Mouse (Mus musculus) gastrocnemius, adult 2 months (tissue): ENCODE data around the gene Epn1. TPM values are rescaled to one million over a fixed set of nuclear protein-coding genes. Genes with fewer than 3 reads are reported as not detected.

ENCODE experiments used
- DNase-seq: peaks from one replicate; pipeline ENCODE4 v3.0.0; 2022
- H3K27ac ChIP-seq: fragments of 200-600 bp; 2 replicates; pipeline ENCODE4 v1.8.1; 2022; ENCODE audit warnings: mild to moderate bottlenecking
- H3K4me3 ChIP-seq: fragments of 200-600 bp; 2 replicates; pipeline ENCODE4 v1.8.1; 2022; ENCODE audit warnings: mild to moderate bottlenecking, moderate library complexity
- CTCF ChIP-seq: fragments of 200-600 bp; IDR thresholded peaks from 2 replicates; pipeline ENCODE4 v1.8.1; 2022; ENCODE audit warnings: antibody characterized with exemption, mild to moderate bottlenecking, moderate library complexity
- intact Hi-C: fragments of 180-260 bp; cut with DNase I; formaldehyde crosslinking; loops from one replicate; pipeline ENCODE4 v1.15.1; 2025
- microRNA-seq: library from miRNA; unstranded; fragments of <30 nt; microRNA quantifications from one replicate; pipeline ENCODE4 v1.2.0, GENCODE M21; 2021
- total RNA-seq, 2 experiments: library from RNA; stranded (reverse); gene quantifications; 2 replicates each; pipeline ENCODE4 v1.2.3; 2021

Gene Epn1
- total RNA-seq, 2 experiments from 2014 or later, result 165 to 171 TPM

DNA sequence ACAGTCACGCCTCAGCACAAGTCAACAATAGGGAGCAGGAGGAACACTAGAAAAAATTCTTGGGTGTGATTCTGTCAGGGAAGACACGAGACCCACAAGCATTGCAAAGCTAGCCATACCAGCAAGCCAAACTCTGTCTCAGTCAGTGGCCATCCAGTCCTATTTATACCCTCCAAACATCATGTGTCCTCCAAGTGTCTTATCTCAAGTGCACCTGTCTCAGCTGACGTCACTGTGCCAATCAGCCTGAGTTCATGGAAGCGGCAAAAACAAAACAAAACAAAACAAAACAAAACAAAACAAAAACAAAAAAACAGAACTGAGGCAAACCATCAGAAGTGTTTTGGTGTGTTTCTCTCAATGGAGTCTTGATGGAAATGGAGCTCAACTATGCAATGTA, 28.2 kb downstream of the Epn1 start:
- intact Hi-C loops, result no loop called here
- H3K27ac ChIP-seq, result no peak overlapping the region; the same call in 1 of the 2 replicates
- no peak for TF ChIP-seq CTCF

GRCm38 (mm10) chr7:5109301-5109700, 29.3 kb downstream of the Epn1 start:
- Histone ChIP-seq H3K4me3 (no peak overlapping the region), H3K27ac (no peak overlapping the region)
- no peak for DNase-seq
- no peak for TF ChIP-seq CTCF
- intact Hi-C loops, result no loop called here

More for the DNA sequence above, 28.2 kb downstream of the Epn1 start:
- DNase-seq, result no peak
- no peak overlapping the region for H3K4me3 ChIP-seq

GRCm38 (mm10) chr7:5112701-5113100, 32.7 kb downstream of the Epn1 start:
- no peak for DNase-seq
- Histone ChIP-seq H3K27ac (no peak overlapping the region), H3K4me3 (no peak overlapping the region)
- intact Hi-C loops, result no loop called here
- TF ChIP-seq CTCF, result no peak

- DNase-seq, result no peak
- TF ChIP-seq CTCF, result no peak
- intact Hi-C loops, result no loop called here
- Histone ChIP-seq H3K4me3 (no peak within 1 kb of the TSS), H3K27ac (no peak within 1 kb of the TSS)
Observed at GRCm38 (mm10) chr7:5116850-5117249, 36.8 kb downstream of the Epn1 start, which contains the start of gene Rfpl4. Gene Rfpl4 (minus strand): TSS chr7:5116950.

DNA sequence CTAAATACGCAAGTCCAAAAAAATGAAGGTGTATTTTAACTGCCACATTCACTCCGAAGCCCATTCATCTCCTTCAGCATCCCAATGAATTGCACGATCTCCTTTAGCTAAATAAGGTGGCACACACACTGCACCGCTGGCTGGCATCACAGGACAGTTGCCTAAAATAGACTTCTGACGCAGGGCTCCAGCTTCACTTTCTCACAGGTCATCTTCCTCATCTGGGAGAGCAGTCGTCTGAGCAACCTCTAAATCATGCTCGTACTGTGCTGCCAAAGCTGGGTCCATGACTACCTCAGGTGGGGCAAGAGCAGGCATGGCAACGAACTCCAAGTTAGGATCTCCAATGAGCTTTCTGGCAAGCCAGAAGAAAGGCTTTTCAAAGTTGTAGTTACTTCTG, 45.0 kb downstream of the Epn1 start:
- intact Hi-C loops, result loop anchor here (2.0 kb wide), 1 partner anchor 44 kb away; the partner anchor contains the start of gene Epn1
- no peak for TF ChIP-seq CTCF
- DNase-seq, result peak; percentile 53
- peak overlapping the region; percentile 81 for H3K27ac ChIP-seq
- H3K4me3 ChIP-seq, result peak overlapping the region; percentile 71

- peak within 1 kb of the TSS; percentile 81 for H3K27ac ChIP-seq
- DNase-seq, result peak; percentile 86
- peak; percentile 85 for TF ChIP-seq CTCF
- intact Hi-C loops, result loop anchor here (2.0 kb wide), 1 partner anchor 45 kb away; the partner anchor contains the start of gene Epn1
- peak within 1 kb of the TSS; percentile 71 for H3K4me3 ChIP-seq
Observed at GRCm38 (mm10) chr7:5125549-5126406, 45.7 kb downstream of the Epn1 start, which contains the start of gene Rasl2-9. Gene Rasl2-9 (minus strand): TSS chr7:5125950.

Small RNAs within 50 kb of the gene (microRNA-seq; reads per million reads assigned to microRNA genes)
- not detected for gene Gm26217

Other genes with a start within 250 kb of the Epn1 start
- gene Shisa7, start 235.5 kb upstream of the Epn1 start, total RNA-seq, result not detected
- gene Isoc2b, start 210.0 kb upstream of the Epn1 start, total RNA-seq, result 1 to 10 TPM; 3.9 TPM
- gene Isoc2a, start 203.1 kb upstream of the Epn1 start, total RNA-seq, result 10 to 100 TPM; 26.4 to 33.5 TPM
- gene Gm36210, start 173.7 kb upstream of the Epn1 start, total RNA-seq, result under 1 TPM; 0.17 to 0.38 TPM
- gene Zfp628, start 165.0 kb upstream of the Epn1 start, total RNA-seq, result 10 to 100 TPM in 1 of 2 experiments, 1 to 10 TPM in 1; 8.5 to 10.7 TPM
- 1 to 10 TPM; 2.7 to 5.9 TPM for gene Nat14, start 158.2 kb upstream of the Epn1 start, total RNA-seq
- gene Ssc5d, start 154.4 kb upstream of the Epn1 start, total RNA-seq, result 1 to 10 TPM; 4.3 to 8.7 TPM
- 10 to 100 TPM; 36.7 to 77.0 TPM for gene Sbk2, start 115.8 kb upstream of the Epn1 start, total RNA-seq
- 1 to 10 TPM in 1 of 2 experiments, under 1 TPM in 1; 0.46 to 5.2 TPM for gene Sbk3, start 109.1 kb upstream of the Epn1 start, total RNA-seq
- gene Zfp579, start 84.1 kb upstream of the Epn1 start, total RNA-seq, result 1 to 10 TPM; 8.8 to 9.5 TPM
- 10 to 100 TPM in 1 of 2 experiments, 1 to 10 TPM in 1; 6.5 to 10.4 TPM for gene Zfp524, start 65.8 kb upstream of the Epn1 start, total RNA-seq
- 10 to 100 TPM; 23.2 to 23.3 TPM for gene Fiz1, start 65.5 kb upstream of the Epn1 start, total RNA-seq
- gene Gm44973, start 64.7 kb upstream of the Epn1 start, total RNA-seq, result not detected
- gene Zfp865, start 59.9 kb upstream of the Epn1 start, total RNA-seq, result 10 to 100 TPM; 12.9 to 15.6 TPM
- not detected for gene Ccdc106, start 59.7 kb upstream of the Epn1 start, total RNA-seq
- gene 4632433K11Rik, start 46.1 kb upstream of the Epn1 start, total RNA-seq, result not detected
- 1 to 10 TPM; 2.8 to 3.9 TPM for gene Zfp784, start 41.8 kb upstream of the Epn1 start, total RNA-seq
- 1 to 10 TPM; 3.0 to 4.1 TPM for gene Zfp580, start 28.7 kb upstream of the Epn1 start, total RNA-seq
- 10 to 100 TPM; 50.0 to 51.0 TPM for gene U2af2, start 18.1 kb upstream of the Epn1 start, total RNA-seq
- gene Rfpl4, start 36.7 kb downstream of the Epn1 start, total RNA-seq, result not detected
- 1 to 10 TPM; 1.4 to 2.9 TPM for gene Rasl2-9, start 45.7 kb downstream of the Epn1 start, total RNA-seq
- gene Vmn1r55, start 69.4 kb downstream of the Epn1 start, total RNA-seq, result not detected
- gene Vmn1r56, start 116.5 kb downstream of the Epn1 start, total RNA-seq, result not detected
- gene Vmn1r57, start 138.3 kb downstream of the Epn1 start, total RNA-seq, result not detected